Mouse (Mus musculus) heart, embryonic 15.5 days (tissue): ENCODE results near the gene Zfp941. TPM values are rescaled to one million over a fixed set of nuclear protein-coding genes. Genes with fewer than 3 reads are reported as not detected.
A peak's percentile ranks its signal among the peaks of the same experiment; 100 is the strongest.

ENCODE experiments used
- ATAC-seq: fragments of 200-750 bp; cut with Nextera tagmentation; replicated peaks from 2 replicates; pipeline ENCODE4 v1.8.0; 2017; ENCODE audit warnings: low read depth, moderate TSS enrichment; ENCODE audit not compliant: insufficient number of reproducible peaks, insufficient read depth, low FRiP score
- H3K27ac ChIP-seq: fragments of 300-500 bp; sonication (generic); 2 replicates; pipeline ENCODE4 v1.5.1; 2015; ENCODE audit warnings: mild to moderate bottlenecking, inconsistent platforms
- H3K27me3 ChIP-seq: fragments of 300-500 bp; sonication (generic); 2 replicates; pipeline ENCODE4 v1.6.1; 2015; ENCODE audit warnings: inconsistent platforms
- H3K36me3 ChIP-seq: fragments of 300-500 bp; sonication (generic); 2 replicates; pipeline ENCODE4 v1.6.1; 2015; ENCODE audit warnings: mild to moderate bottlenecking, inconsistent platforms
- H3K4me1 ChIP-seq: fragments of 300-500 bp; sonication (generic); replicated peaks from 2 replicates; pipeline ENCODE4 v1.6.1; 2015; ENCODE audit warnings: inconsistent platforms
- H3K4me2 ChIP-seq: fragments of 300-500 bp; sonication (generic); 2 replicates; pipeline ENCODE4 v1.6.1; 2015; ENCODE audit warnings: inconsistent platforms, mild to moderate bottlenecking, moderate library complexity
- H3K4me3 ChIP-seq: fragments of 300-500 bp; sonication (generic); 2 replicates; pipeline ENCODE4 v1.5.1; 2015; ENCODE audit warnings: mild to moderate bottlenecking, inconsistent platforms
- H3K9ac ChIP-seq: fragments of 300-500 bp; sonication (generic); 2 replicates; pipeline ENCODE4 v1.6.1; 2015; ENCODE audit warnings: mild to moderate bottlenecking, inconsistent platforms
- H3K9me3 ChIP-seq: fragments of 300-500 bp; sonication (generic); replicated peaks from 2 replicates; pipeline ENCODE4 v1.6.1; 2016; ENCODE audit warnings: inconsistent platforms
- WGBS: fragments of 180-500 bp; shearing (Covaris S2); methylation state at CpG from one replicate; pipeline ENCODE4 v1.1.7; 2015; ENCODE audit warnings: mixed read lengths; 5-methylcytosine and 5-hydroxymethylcytosine counted together
- polyA plus RNA-seq: library from polyadenylated mRNA; unstranded; fragments of >200 nt; fragmentation: Nextera tagmentation; extraction: Ambion mirVana; gene quantifications from 2 replicates; pipeline ENCODE4 v1.2.1, GENCODE M21; 2015

Gene Zfp941
- polyA plus RNA-seq, 1 experiment from 2014 or later = 0.78 TPM

DNA sequence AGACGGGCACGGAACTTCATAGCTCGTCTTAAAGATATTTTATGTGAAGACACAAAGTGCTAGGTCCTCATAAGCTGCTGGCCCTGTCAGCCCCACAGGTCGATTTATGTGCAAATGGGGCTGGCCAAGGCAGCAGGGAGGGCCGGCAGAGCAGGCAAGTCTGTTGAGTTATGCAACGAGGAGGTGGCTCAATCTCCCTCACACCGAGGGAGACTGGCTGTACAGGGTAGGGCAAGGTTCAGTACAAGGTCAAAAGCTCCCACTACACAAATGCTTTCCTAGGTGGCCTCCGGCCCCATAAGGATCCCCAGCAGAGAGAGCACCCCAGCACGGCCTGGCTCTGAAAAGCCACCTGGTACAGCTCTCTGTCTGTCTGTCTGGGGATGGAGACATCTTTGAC lies 31.4 kb upstream of the Zfp941 start:
- peaks cover 20% of the 10 kb centered on the region for H3K4me1 ChIP-seq
- no peak overlapping the region for H3K4me2 ChIP-seq
- ATAC-seq = no peak
- H3K27ac ChIP-seq = no peak overlapping the region
- no peak overlapping the region for H3K4me3 ChIP-seq
- WGBS = 81% methylated on average over 9 of the region's 9 CpGs
- H3K9me3 ChIP-seq = no peaks in the 10 kb centered on the region
- H3K9ac ChIP-seq = no peak overlapping the region
- H3K27me3 ChIP-seq = no peaks in the 10 kb centered on the region
- H3K36me3 ChIP-seq = peaks cover 32% of the 10 kb centered on the region

DNA sequence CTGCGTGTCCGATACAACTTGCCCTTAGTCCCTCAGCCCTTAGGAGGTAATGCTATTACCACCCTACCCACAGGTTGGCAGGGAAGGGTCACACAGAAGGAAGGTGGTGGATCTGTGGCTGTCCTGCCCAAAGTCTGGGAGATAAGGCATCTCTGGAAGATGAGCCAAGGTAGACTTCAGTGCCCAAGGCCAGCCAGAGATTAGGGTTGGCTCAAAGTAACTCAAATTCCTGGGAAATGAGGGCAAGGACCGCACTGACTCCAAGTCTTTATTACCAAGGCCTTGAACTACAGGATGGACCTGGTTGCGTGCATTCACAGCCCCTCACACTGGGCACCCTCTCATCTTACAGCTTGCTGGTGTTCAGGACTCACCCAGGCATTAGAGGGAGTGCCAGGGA lies 29.9 kb upstream of the Zfp941 start:
- Histone ChIP-seq H3K9ac (no peak overlapping the region), H3K4me1 (peaks cover 19% of the 10 kb centered on the region), H3K9me3 (no peaks in the 10 kb centered on the region), H3K4me3 (no peak overlapping the region), H3K36me3 (peaks cover 32% of the 10 kb centered on the region), H3K27ac (no peak overlapping the region), H3K27me3 (no peaks in the 10 kb centered on the region), H3K4me2 (no peak overlapping the region)
- 96% methylated on average over 4 of the region's 4 CpGs for WGBS
- no peak for ATAC-seq

DNA sequence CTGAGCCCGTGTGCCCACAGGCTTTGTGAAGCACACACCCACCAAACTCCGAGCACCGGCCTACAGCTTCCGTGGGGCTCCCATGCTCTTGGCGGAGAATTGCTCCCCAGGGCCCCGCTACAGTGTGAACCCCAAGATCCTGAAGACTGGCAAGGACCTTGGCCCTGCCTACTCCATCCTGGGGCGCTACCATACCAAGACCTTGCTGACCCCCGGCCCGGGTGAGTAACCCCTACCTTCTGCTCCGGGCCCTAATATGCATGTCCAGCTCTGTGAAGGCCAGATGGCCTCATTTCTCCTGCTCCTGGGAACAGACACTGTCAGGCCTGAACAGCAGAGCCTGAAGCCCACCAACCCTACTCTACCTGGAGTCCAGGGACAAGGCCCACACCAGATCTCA lies 26.6 kb upstream of the Zfp941 start:
- Histone ChIP-seq H3K27ac (no peak overlapping the region), H3K4me2 (no peak overlapping the region), H3K9me3 (no peaks in the 10 kb centered on the region), H3K4me3 (no peak overlapping the region), H3K27me3 (peaks cover 11% of the 10 kb centered on the region), H3K9ac (no peak overlapping the region), H3K36me3 (peaks cover 22% of the 10 kb centered on the region), H3K4me1 (peaks cover 12% of the 10 kb centered on the region)
- WGBS = 92% methylated on average over 10 of the region's 10 CpGs
- ATAC-seq = no peak

DNA sequence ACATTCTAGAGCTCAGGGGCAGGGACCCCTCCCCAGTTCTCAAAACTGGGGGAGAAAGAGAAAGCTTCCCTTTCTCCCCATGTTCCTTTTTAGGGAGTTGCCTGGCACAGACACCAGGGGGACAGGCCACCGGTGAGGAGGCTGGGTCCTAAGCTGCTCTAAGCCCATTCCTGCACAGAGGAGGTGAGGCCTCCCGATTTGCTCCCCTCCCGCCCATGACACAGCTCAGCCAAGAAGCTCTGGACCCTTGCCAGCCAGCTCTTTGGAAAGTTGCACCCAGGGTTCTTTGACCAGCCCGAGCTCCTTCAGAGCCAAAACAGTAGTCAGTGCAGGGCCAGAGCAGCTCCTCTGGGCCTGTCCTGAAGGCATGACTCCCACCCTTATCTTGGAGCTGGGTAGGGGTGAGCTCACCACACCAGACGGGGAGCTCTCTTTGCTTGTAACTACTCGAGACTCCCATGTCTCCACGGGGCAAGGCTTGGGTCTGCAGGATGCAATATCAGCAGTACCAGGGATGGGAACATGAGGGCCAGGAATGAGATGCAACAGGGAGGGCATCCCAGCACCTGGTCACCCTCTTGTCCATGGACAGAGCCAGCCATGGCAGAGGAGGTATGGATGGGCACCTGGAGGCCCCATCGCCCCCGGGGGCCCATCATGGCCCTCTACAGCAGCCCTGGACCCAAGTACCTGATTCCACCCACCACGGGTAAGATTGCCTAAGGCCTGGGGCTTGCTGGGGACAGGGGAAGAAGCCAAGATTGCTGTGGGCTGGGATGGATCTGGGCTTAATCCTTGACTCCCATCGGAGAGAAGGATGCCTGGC lies 26.0 kb upstream of the Zfp941 start, which contains the start of gene Odf3:
TSS of gene Odf3 (plus strand) at position 51 of the 826 bp plus-strand sequence.
- H3K27ac ChIP-seq = 0 out of 2 replicates have a peak within 1 kb of the TSS, but pooled peaks have one; percentile 12
- no peak within 1 kb of the TSS for H3K4me3 ChIP-seq
- no peak within 1 kb of the TSS for H3K9ac ChIP-seq
- WGBS = 52% methylated on average over 11 of the region's 11 CpGs
- H3K4me1 ChIP-seq = peaks cover 12% of the 10 kb centered on the region
- no peak for ATAC-seq
- H3K4me2 ChIP-seq = no peak within 1 kb of the TSS
- peaks cover 16% of the 10 kb centered on the region for H3K36me3 ChIP-seq
- H3K9me3 ChIP-seq = no peaks in the 10 kb centered on the region
- H3K27me3 ChIP-seq = peaks cover 17% of the 10 kb centered on the region

DNA sequence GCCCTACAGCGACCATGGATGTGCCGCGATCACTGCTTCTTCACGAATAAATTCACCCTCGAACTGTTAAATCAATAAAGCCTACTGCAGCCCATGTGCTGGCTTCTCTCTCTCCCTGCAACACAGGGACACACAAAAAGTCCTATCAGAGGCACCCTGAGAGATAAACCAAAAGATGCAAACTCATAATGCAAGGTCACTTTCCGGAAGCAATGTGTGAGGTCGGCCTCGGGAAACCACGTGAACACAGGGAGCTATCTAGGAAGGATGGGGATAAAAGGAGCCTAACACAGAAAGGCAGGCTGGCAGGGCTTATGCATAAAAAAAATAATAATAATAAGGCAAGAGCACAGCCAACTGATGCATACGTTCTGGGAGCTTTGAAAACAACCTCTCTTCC lies 24.7 kb upstream of the Zfp941 start:
- no peak overlapping the region for H3K27ac ChIP-seq
- no peak for ATAC-seq
- H3K9ac ChIP-seq = no peak overlapping the region
- no peaks in the 10 kb centered on the region for H3K9me3 ChIP-seq
- H3K4me1 ChIP-seq = peaks cover 12% of the 10 kb centered on the region
- no peak overlapping the region for H3K4me3 ChIP-seq
- 82% methylated on average over 10 of the region's 10 CpGs for WGBS
- peaks cover 30% of the 10 kb centered on the region for H3K27me3 ChIP-seq
- H3K36me3 ChIP-seq = peaks cover 3% of the 10 kb centered on the region
- no peak overlapping the region for H3K4me2 ChIP-seq

DNA sequence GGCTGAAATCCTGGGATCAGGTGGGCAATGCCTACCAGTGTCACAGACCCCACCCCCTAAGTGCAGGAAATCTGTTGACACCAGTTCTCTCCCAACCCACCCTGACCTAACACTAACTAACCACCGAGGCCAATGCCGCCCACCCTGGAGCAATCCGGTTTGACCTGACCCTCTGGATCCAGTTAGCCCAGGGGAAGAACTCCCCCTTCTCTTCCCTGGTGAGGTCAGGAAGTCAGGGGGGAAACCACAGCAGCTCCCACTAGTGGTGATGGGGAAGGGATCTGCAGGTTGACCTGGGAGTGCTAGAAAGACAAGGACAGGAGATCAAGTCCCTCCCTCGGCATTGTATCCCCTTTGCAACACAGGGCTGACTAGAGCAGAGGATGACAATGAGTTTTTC lies 23.7 kb upstream of the Zfp941 start:
- Histone ChIP-seq H3K9ac (no peak overlapping the region), H3K27ac (no peak overlapping the region), H3K27me3 (peaks cover 40% of the 10 kb centered on the region), H3K4me3 (no peak overlapping the region), H3K4me2 (no peak overlapping the region), H3K4me1 (peaks cover 12% of the 10 kb centered on the region), H3K9me3 (no peaks in the 10 kb centered on the region), H3K36me3 (no peaks in the 10 kb centered on the region)
- WGBS = 59% methylated on average over 4 of the region's 4 CpGs
- no peak for ATAC-seq

DNA sequence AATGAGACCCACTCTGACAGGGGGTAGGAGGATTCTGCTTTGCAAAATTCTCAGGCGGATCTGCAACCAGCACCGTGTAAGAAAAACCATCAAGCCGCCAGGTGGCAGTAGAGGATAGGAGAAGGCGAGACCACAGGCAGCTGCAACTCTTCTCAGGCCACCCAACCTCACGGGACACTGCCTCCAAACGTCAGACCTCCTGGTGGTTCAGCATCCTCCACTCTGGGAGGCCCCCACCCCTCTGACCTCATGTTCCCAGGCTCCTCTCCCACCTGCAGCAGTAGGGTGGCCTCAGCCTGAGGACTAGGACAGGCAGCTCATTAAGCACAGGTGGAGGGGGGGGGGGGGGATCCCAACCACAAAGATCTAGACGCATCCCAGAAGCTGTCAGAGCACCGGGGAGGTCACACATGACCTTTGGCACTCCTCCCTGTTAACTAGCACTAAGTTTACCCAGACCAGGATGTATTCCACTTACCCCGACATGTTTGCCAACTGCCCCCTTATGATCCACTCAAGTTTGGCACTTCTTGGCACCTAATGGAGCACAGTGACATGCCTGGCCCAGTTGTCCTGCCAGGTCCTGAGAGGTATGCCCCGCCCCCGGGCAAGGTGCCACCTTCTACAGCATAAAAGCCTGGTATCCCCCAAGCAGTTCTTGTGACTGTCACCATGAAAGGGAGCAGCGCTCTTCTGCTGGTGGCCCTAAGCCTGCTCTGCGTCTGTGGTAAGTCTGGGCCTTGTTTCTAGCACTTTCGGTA lies 23.1 kb upstream of the Zfp941 start, which contains the start of gene Scgb1c1:
TSS of gene Scgb1c1 (plus strand) at position 643 of the 761 bp plus-strand sequence.
- H3K27me3 ChIP-seq = peaks cover 46% of the 10 kb centered on the region
- no peak within 1 kb of the TSS for H3K4me2 ChIP-seq
- H3K4me1 ChIP-seq = peaks cover 12% of the 10 kb centered on the region
- H3K9me3 ChIP-seq = no peaks in the 10 kb centered on the region
- 27% methylated on average over 14 of the region's 14 CpGs for WGBS
- no peak within 1 kb of the TSS for H3K4me3 ChIP-seq
- no peak within 1 kb of the TSS for H3K9ac ChIP-seq
- no peak within 1 kb of the TSS for H3K27ac ChIP-seq
- H3K36me3 ChIP-seq = no peaks in the 10 kb centered on the region
- peak; percentile 63 for ATAC-seq

GRCm38 (mm10) chr7:140843806-140844205 lies 21.8 kb upstream of the Zfp941 start:
- no peak for ATAC-seq
- Histone ChIP-seq H3K36me3 (no peaks in the 10 kb centered on the region), H3K4me2 (no peak overlapping the region), H3K27ac (no peak overlapping the region), H3K9me3 (no peaks in the 10 kb centered on the region), H3K27me3 (peaks cover 59% of the 10 kb centered on the region), H3K4me1 (peaks cover 12% of the 10 kb centered on the region), H3K4me3 (no peak overlapping the region), H3K9ac (no peak overlapping the region)
- 69% methylated on average over 7 of the region's 7 CpGs for WGBS

GRCm38 (mm10) chr7:140840750-140841735 lies 19.1 kb upstream of the Zfp941 start:
- H3K27ac ChIP-seq = no peak overlapping the region
- WGBS = 35% methylated on average over 19 of the region's 19 CpGs
- no peaks in the 10 kb centered on the region for H3K36me3 ChIP-seq
- H3K9me3 ChIP-seq = no peaks in the 10 kb centered on the region
- no peak overlapping the region for H3K4me2 ChIP-seq
- no peak overlapping the region for H3K4me3 ChIP-seq
- H3K9ac ChIP-seq = no peak overlapping the region
- H3K4me1 ChIP-seq = peaks cover 5% of the 10 kb centered on the region; the same call in 1 of the 2 replicates
- H3K27me3 ChIP-seq = peaks cover 77% of the 10 kb centered on the region
- no peak for ATAC-seq

- Histone ChIP-seq H3K9me3 (no peaks in the 10 kb centered on the region), H3K36me3 (no peaks in the 10 kb centered on the region), H3K4me3 (no peak overlapping the region), H3K9ac (no peak overlapping the region), H3K27ac (no peak overlapping the region), H3K27me3 (peaks cover 83% of the 10 kb centered on the region), H3K4me1 (no peaks in the 10 kb centered on the region), H3K4me2 (no peak overlapping the region)
- no peak for ATAC-seq
- 55% methylated on average over 5 of the region's 5 CpGs for WGBS
Measured at GRCm38 (mm10) chr7:140839556-140839955, 17.6 kb upstream of the Zfp941 start.
